Mouse (Mus musculus): ENCODE measurements at regions not wholly inside any gene's neighbourhood (a gene's known extent, or its start where the extent isn't known, plus 50 kb on each side); places are given as distances from the start of the nearest gene placed in this dataset.

- Histone ChIP-seq H3K9me3 (ENCODE audit: control insufficient read depth, low read length) (no peaks in the 10 kb centered on the region), H3K4me3 (ENCODE audit: low read depth, low read length) (no peak overlapping the region), H3K4me1 (ENCODE audit: control insufficient read depth, insufficient read depth, low read length) (peaks cover 26% of the 10 kb centered on the region), H3K27ac (ENCODE audit: low read depth, low read length) (no peak overlapping the region), H3K4me2 (ENCODE audit: low read depth) (no peak overlapping the region), H3K36me3 (ENCODE audit: control insufficient read depth, insufficient read depth, low read length) (no peaks in the 10 kb centered on the region), H3K27me3 (ENCODE audit: control insufficient read depth, insufficient read depth, low read length) (no peaks in the 10 kb centered on the region), H3K9ac (ENCODE audit: low read length) (no peak overlapping the region)
- ATAC-seq (ENCODE audit: insufficient read depth, low FRiP score, low TSS enrichment) (0 out of 2 replicates have a peak, but pooled peaks have one; percentile 20), DNase-seq (ENCODE audit: low spot score) (peak; percentile 39)
- 56% methylated on average over 11 of the region's 11 CpGs for WGBS
Measured at GRCm38 (mm10) chr1:64191242-64192220, 69.4 kb upstream of the Klf7 start.

GRCm38 (mm10) chr1:64190705-64191104 lies 68.6 kb upstream of the Klf7 start:
- H3K9me3 ChIP-seq (ENCODE audit: control insufficient read depth, low read length) = no peaks in the 10 kb centered on the region
- H3K4me3 ChIP-seq (ENCODE audit: low read depth, low read length) = no peak overlapping the region
- H3K4me1 ChIP-seq (ENCODE audit: control insufficient read depth, insufficient read depth, low read length) = peaks cover 22% of the 10 kb centered on the region
- WGBS = 87% methylated on average over 4 of the region's 4 CpGs
- H3K27me3 ChIP-seq (ENCODE audit: control insufficient read depth, insufficient read depth, low read length) = no peaks in the 10 kb centered on the region
- no peak overlapping the region for H3K27ac ChIP-seq (ENCODE audit: low read depth, low read length)
- H3K9ac ChIP-seq (ENCODE audit: low read length) = no peak overlapping the region
- no peaks in the 10 kb centered on the region for H3K36me3 ChIP-seq (ENCODE audit: control insufficient read depth, insufficient read depth, low read length)
- no peak overlapping the region for H3K4me2 ChIP-seq (ENCODE audit: low read depth)
- no peak for DNase-seq (ENCODE audit: low spot score)
- no peak for ATAC-seq (ENCODE audit: insufficient read depth, low FRiP score, low TSS enrichment)

- H3K4me2 ChIP-seq (ENCODE audit: low read depth) = no peak overlapping the region
- H3K4me3 ChIP-seq (ENCODE audit: low read depth, low read length) = no peak overlapping the region
- WGBS = 24% methylated on average over 5 of the region's 5 CpGs
- no peak overlapping the region for H3K27ac ChIP-seq (ENCODE audit: low read depth, low read length)
- no peak overlapping the region for H3K9ac ChIP-seq (ENCODE audit: low read length)
- H3K27me3 ChIP-seq (ENCODE audit: control insufficient read depth, insufficient read depth, low read length) = no peaks in the 10 kb centered on the region
- no peaks in the 10 kb centered on the region for H3K9me3 ChIP-seq (ENCODE audit: control insufficient read depth, low read length)
- DNase-seq (ENCODE audit: low spot score) = no peak
- peaks cover 22% of the 10 kb centered on the region for H3K4me1 ChIP-seq (ENCODE audit: control insufficient read depth, insufficient read depth, low read length)
- H3K36me3 ChIP-seq (ENCODE audit: control insufficient read depth, insufficient read depth, low read length) = no peaks in the 10 kb centered on the region
- ATAC-seq (ENCODE audit: insufficient read depth, low FRiP score, low TSS enrichment) = no peak
Measured at GRCm38 (mm10) chr1:64190097-64190496, 68.0 kb upstream of the Klf7 start.

- H3K36me3 ChIP-seq (ENCODE audit: control insufficient read depth, insufficient read depth, low read length) = no peaks in the 10 kb centered on the region
- WGBS = 49% methylated on average over 6 of the region's 6 CpGs
- H3K4me1 ChIP-seq (ENCODE audit: control insufficient read depth, insufficient read depth, low read length) = peaks cover 22% of the 10 kb centered on the region
- no peak overlapping the region for H3K9ac ChIP-seq (ENCODE audit: low read length)
- H3K4me3 ChIP-seq (ENCODE audit: low read depth, low read length) = no peak overlapping the region
- no peaks in the 10 kb centered on the region for H3K27me3 ChIP-seq (ENCODE audit: control insufficient read depth, insufficient read depth, low read length)
- no peak overlapping the region for H3K27ac ChIP-seq (ENCODE audit: low read depth, low read length)
- ATAC-seq (ENCODE audit: insufficient read depth, low FRiP score, low TSS enrichment) (no peak), DNase-seq (ENCODE audit: low spot score) (no peak)
- no peak overlapping the region for H3K4me2 ChIP-seq (ENCODE audit: low read depth)
- H3K9me3 ChIP-seq (ENCODE audit: control insufficient read depth, low read length) = no peaks in the 10 kb centered on the region
Measured at GRCm38 (mm10) chr1:64189471-64189870, 67.4 kb upstream of the Klf7 start.

- H3K9me3 ChIP-seq (ENCODE audit: control insufficient read depth, low read length) = no peaks in the 10 kb centered on the region
- ATAC-seq (ENCODE audit: insufficient read depth, low FRiP score, low TSS enrichment) = no peak
- H3K4me3 ChIP-seq (ENCODE audit: low read depth, low read length) = no peak overlapping the region
- no peak overlapping the region for H3K9ac ChIP-seq (ENCODE audit: low read length)
- WGBS = 85% methylated on average over 11 of the region's 11 CpGs
- H3K27me3 ChIP-seq (ENCODE audit: control insufficient read depth, insufficient read depth, low read length) = no peaks in the 10 kb centered on the region
- H3K4me1 ChIP-seq (ENCODE audit: control insufficient read depth, insufficient read depth, low read length) = peaks cover 13% of the 10 kb centered on the region
- H3K36me3 ChIP-seq (ENCODE audit: control insufficient read depth, insufficient read depth, low read length) = no peaks in the 10 kb centered on the region
- DNase-seq (ENCODE audit: low spot score) = no peak
- H3K27ac ChIP-seq (ENCODE audit: low read depth, low read length) = no peak overlapping the region
- H3K4me2 ChIP-seq (ENCODE audit: low read depth) = no peak overlapping the region
Measured at GRCm38 (mm10) chr1:64187796-64188513, 65.9 kb upstream of the Klf7 start.

DNA sequence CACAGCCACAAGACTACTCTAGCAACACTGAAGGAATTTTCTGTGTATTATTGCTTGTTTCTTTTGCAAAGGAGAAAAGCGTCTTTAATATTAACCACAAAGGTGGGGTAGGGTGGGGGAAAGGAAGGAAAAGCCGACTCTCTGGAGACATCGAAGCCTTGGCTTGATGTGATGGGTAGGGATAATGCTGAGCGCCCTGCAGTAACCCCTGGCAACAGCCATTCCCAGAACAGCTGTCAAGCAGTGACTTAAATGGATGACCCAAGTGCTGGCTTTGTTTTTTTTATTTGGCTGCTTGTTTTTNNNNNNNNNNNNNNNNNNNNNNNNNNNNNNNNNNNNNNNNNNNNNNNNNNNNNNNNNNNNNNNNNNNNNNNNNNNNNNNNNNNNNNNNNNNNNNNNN lies 51.6 kb upstream of the Klf7 start:
- Histone ChIP-seq H3K4me3 (ENCODE audit: low read depth, low read length) (no peak overlapping the region), H3K9me3 (ENCODE audit: control insufficient read depth, low read length) (no peaks in the 10 kb centered on the region), H3K36me3 (ENCODE audit: control insufficient read depth, insufficient read depth, low read length) (no peaks in the 10 kb centered on the region), H3K4me1 (ENCODE audit: control insufficient read depth, insufficient read depth, low read length) (peaks cover 9% of the 10 kb centered on the region), H3K4me2 (ENCODE audit: low read depth) (no peak overlapping the region), H3K27ac (ENCODE audit: low read depth, low read length) (no peak overlapping the region), H3K27me3 (ENCODE audit: control insufficient read depth, insufficient read depth, low read length) (no peaks in the 10 kb centered on the region), H3K9ac (ENCODE audit: low read length) (no peak overlapping the region)
- peak; percentile 40 for DNase-seq (ENCODE audit: low spot score)
- 29% methylated on average over 4 of the region's 4 CpGs for WGBS
- no peak for ATAC-seq (ENCODE audit: insufficient read depth, low FRiP score, low TSS enrichment)

GRCm38 (mm10) chr1:64172122-64172521 lies 50.0 kb upstream of the Klf7 start:
- H3K9ac ChIP-seq (ENCODE audit: low read length) = no peak overlapping the region
- no peak for ATAC-seq (ENCODE audit: insufficient read depth, low FRiP score, low TSS enrichment)
- no peaks in the 10 kb centered on the region for H3K36me3 ChIP-seq (ENCODE audit: control insufficient read depth, insufficient read depth, low read length)
- no peak overlapping the region for H3K27ac ChIP-seq (ENCODE audit: low read depth, low read length)
- no peaks in the 10 kb centered on the region for H3K9me3 ChIP-seq (ENCODE audit: control insufficient read depth, low read length)
- H3K4me3 ChIP-seq (ENCODE audit: low read depth, low read length) = no peak overlapping the region
- H3K4me1 ChIP-seq (ENCODE audit: control insufficient read depth, insufficient read depth, low read length) = peaks cover 9% of the 10 kb centered on the region
- no peak overlapping the region for H3K4me2 ChIP-seq (ENCODE audit: low read depth)
- no peak for DNase-seq (ENCODE audit: low spot score)
- H3K27me3 ChIP-seq (ENCODE audit: control insufficient read depth, insufficient read depth, low read length) = no peaks in the 10 kb centered on the region
- WGBS = 54% methylated on average over 2 of the region's 2 CpGs
